Mouse (Mus musculus): ENCODE data around the gene Cldn19.
A peak's percentile ranks its signal among the peaks of the same experiment; 100 is the strongest.

Gene Cldn19

GRCm38 (mm10) chr4:119255351-119255750 lies at the start of gene Cldn19:
TSS of gene Cldn19 (plus strand) at chr4:119255414.
- no peak for DNase-seq

DNA sequence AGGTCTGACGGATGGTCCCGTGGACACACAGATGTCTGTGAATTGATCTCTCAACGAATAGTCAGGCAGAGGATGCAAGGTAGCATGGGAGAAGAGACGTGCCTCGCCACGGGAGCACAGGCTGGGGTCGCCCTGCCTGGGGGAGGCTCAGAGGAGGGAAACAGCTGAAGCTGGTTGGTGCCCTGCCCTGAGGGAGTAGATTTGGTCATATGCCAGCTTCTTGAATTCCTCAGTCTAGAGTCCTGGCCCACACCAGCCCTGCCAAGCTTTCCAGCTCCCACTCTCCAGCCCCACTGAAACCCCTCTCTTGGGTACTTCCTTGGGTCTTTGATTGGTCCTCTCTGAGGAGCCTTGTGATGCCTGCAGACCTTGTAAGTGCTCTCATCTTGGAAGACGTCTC lies 38.5 kb upstream of the Cldn19 start:
- DNase-seq: no peak

DNA sequence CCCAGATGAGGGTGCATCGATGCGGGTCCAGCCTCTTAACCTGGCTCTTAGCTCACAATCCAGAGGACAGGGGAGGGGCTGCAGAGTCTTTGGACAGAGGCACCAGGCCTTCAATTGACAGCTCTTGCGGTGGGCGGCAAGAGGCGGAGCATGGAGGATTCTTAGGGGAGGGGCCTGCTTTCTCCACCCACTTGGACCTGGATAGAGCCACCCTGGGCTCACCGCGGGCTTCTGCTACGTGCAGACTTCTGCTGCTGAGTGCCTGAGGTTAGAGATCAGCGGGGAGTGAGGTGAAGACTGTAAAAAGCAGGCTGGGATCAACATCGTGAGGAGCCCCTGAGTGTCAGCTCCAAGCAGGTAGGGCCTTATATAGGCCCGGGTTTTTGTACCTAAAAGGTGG lies 37.0 kb upstream of the Cldn19 start, which contains the start of gene Tmem269:
Gene Tmem269, minus strand, starts transcription at position 49 of the 400 bp plus-strand sequence.
- DNase-seq: no peak

- no peak for DNase-seq
Measured at GRCm38 (mm10) chr4:119223696-119224095, 31.5 kb upstream of the Cldn19 start.

DNA sequence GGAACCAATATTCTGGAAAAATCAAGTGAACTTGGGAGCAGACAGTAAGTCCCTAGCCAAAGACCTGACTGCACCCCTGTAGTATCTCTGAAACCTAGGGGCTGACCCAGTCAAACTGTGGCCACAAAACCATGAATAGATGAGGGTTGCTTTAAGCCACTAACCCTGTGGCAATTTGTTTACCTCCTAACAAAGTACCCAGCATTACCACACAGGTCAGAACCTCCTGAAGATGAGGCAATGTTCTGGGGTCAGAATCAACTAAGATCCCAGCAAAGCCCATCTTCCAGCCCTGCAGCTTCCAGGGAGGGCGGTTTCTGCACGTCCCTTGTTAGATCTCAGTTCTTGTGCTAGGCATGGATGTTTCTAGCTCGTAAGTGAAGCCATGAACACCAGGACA lies 30.7 kb upstream of the Cldn19 start:
- no peak for DNase-seq

- no peak for DNase-seq
Measured at GRCm38 (mm10) chr4:119225719-119226118, 29.5 kb upstream of the Cldn19 start.

DNA sequence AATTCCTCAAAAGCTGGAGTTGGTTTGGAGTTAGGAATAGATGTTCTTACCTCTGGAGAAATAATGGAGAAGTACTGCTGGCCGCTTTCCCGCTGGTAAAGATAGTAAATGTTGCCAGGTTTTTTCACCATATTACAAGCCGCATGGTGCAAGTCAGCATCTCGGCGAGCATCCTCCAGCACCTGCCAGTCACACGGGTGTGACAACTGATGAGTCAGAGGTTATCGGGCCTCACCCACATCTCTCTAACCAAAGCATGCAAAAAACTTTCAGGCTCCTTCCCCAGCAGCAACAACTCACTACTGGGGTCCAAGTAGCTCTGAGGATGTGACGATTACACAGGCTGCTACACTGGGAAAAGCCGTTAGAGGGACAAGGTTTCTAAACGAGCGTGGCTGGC lies 28.5 kb upstream of the Cldn19 start:
- DNase-seq: no peak

DNA sequence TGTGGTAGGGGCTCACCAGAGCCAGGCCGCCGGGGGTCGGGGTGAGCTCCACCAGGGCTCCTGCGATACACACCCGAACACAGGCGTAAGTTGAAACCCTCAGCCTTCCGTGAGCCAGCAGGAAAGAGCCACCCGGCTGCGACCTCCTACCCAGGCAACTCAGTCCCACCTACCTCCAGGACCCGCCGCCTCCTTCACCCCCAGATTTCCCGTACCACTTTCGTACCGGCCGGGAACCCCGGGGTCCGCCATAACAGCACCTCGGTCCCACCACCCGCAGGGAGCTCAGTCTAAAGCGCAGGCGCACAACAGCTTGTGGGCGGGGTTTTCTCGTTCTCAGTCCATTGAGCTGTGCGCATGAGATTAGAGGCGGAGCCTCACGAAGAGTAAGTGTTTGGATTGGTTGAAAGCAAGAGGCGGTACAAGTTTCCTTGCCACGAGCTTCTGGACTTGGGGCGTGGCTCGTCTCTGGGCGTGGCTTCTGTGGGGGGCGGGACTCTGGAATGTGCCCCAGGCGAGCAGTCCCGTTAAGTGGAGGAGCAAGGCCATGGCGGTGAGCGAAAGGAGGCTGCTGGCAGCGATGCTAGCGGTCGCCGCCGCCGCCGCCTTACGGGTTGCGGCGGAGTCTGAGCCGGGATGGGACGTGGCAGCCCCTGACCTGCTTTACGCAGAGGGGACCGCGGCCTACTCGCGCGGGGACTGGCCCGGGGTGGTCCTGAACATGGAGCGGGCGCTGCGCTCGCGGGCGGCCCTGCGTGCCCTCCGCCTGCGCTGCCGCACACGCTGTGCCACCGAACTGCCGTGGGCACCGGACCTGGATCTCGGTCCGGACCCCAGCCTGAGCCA lies 22.6 kb upstream of the Cldn19 start, which contains the start of the genes AU022252 and P3h1:
Gene AU022252, minus strand, starts transcription at position 303 of the 846 bp plus-strand sequence.
Gene P3h1, plus strand, starts transcription at position 506 of the 846 bp plus-strand sequence.
- DNase-seq: peak; percentile 98

DNA sequence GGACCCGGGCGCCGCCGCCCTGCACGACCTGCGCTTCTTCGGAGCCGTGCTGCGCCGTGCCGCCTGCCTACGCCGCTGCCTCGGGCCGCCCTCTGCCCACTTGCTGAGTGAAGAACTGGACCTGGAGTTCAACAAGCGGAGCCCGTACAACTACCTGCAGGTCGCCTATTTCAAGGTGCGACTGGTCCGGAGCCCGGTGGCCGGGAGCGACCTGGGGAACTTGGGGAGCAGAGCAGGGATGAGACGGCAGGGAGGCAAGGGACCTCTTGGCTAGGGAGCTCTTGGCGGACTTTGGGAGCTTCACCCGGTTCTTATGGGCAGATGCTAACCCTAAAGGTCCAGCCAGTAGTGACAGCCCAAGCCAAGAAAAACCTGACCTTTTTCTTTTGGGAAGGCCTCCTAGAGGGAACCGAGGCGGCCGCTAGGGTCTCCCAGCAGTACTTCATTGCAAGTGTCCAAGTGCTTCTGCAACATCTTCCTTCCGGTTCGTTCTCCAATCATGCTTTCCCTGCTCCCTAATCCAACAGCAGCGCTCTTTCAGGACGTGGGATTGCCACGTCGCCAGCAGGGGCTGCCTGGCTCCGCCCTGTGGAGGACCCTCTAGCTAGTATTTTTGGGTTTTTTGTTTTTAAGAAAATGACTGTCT lies 21.8 kb upstream of the Cldn19 start:
- DNase-seq: peak; percentile 54

- no peak for DNase-seq
Measured at GRCm38 (mm10) chr4:119234348-119234747, 20.9 kb upstream of the Cldn19 start.

DNA sequence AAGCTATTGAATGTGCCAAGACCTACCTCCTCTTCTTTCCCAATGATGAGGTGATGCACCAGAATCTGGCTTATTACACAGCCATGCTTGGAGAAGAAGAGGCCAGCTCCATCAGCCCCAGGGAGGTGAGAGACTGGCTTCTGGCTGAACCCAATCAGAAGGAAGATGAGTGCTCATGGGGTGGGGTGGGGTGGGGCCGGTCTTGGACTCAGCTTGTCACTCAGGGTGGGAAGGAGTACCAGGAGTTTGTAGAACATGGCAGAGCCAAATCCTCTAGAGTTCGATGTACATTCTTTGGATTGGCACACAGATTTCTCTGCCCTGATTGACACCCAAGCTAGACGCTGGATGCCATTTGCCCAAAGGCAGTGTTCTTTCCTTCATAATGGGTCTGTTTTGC lies 16.6 kb upstream of the Cldn19 start:
- DNase-seq: no peak

- peak; percentile 22 for DNase-seq
Measured at GRCm38 (mm10) chr4:119239181-119239682, 16.0 kb upstream of the Cldn19 start.

- peak; percentile 62 for DNase-seq
Measured at GRCm38 (mm10) chr4:119241664-119242063, 13.6 kb upstream of the Cldn19 start.

- no peak for DNase-seq
Measured at GRCm38 (mm10) chr4:119242571-119242970, 12.6 kb upstream of the Cldn19 start.

DNA sequence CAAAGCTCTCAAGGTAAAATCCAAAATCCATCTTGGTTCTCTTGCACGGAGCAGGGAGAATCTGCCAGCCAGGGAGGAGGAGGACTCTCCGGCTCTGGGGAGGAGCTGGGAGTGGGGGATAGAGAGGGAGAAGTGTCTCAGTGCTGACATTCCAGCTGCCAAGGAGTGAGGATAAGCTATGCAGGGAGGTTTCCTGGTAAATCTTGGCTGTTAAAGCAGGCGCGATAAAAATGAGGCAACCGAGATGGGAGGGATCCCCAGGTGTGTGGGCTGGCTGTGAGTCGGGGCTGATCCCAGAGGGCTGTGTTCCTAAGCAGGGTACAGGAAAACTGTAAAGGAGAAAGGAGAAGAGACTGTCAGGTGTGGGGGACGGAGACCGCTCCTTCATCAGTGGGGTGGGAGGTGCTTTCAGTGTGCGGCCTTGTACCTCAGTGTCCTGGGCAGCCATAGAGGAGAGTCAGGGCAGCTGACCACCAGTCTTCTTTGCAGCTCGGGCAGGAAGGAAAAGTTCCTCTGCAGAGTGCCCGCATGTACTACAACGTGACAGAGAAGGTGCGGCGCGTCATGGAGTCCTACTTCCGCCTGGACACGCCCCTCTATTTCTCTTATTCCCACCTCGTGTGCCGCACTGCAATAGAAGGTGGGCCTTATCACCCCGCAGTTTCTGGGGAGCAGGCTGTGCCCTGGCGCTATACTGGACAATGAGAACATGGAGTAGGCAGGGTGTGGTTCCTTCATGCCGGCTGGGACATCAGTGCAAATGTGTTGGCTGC lies 10.6 kb upstream of the Cldn19 start:
- no peak for DNase-seq

- peak; percentile 43 for DNase-seq
Measured at GRCm38 (mm10) chr4:119245556-119245955, 9.7 kb upstream of the Cldn19 start.

DNA sequence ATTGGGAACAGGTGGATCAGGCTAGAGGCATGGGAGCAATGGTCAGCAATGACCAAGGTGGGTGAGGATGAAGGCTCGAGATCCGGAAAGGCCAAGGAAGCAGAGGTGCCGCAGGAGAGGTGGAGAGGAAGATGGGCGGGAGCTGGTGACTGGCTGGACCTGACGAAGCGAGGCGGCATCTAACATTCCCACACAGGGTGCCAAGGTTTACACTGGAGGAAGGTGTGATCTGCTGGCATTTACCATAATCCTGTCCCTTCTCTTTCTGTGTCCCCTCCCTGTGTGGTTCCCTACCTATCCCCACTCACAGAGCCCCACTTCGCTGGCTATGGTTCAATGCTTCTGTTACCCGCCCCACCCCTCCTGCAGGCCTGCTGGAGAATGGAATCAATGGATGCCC lies 9.3 kb upstream of the Cldn19 start:
- DNase-seq: no peak

DNA sequence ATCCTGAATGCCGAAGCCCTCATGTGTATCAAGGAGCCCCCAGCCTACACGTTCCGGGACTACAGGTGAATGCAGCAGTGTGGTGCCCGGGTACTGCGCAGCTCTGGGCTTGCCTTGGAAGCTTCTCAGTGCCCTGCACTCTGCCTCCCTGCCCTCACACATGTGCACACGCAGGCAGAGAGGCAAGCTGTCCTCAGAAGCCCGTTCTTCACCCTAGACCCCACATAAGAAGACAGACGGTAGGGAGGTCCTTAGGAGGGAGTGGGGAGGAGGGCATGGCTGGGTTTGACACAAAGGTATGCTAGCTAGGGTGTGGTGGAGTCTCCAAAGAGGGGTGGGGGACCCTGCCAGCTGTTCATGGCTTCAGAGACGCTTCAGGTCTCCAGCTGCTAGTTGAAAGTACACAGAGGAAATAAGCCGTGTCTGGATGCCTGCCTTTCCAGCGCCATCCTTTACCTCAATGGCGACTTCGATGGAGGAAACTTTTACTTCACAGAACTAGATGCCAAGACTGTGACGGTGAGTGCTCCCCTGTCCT lies 8.5 kb upstream of the Cldn19 start:
- no peak for DNase-seq

DNA sequence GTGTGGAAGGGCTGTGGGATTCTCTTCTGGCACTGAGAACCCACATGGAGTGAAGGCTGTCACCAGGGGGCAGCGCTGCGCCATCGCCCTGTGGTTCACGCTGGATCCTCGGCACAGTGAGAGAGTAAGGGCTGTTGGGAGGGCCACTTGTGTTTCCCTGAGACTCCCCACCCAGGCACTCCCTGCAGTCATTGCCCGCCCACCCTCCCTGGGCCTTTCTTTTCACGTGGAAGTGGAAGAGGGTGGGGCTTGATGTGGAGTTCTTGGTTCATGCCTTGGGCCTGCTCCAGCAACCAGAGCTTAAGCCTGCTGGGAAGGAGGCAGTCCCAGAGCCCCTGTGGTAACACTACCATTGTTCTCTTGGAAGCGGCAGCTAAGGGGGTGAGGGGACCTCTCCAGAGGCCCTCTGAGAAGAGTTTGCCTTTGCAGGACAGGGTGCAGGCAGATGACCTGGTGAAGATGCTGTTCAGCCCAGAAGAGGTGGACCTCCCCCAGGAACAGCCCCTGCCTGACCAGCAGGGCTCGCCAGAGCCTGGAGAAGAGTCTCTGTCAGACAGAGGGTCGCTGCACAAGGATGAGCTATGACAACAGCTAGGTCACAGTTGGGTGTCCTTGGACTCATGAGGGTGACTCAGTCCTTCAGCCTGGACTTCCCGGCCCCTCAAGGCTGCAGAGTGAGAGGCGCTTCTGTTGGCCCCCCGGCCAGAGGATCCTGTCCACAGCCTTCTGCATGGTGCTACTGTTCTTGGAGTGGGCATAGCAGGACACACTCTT lies 7.6 kb upstream of the Cldn19 start:
- DNase-seq: peak; percentile 79

- DNase-seq: no peak
Measured at GRCm38 (mm10) chr4:119248407-119248965, 6.7 kb upstream of the Cldn19 start.

DNA sequence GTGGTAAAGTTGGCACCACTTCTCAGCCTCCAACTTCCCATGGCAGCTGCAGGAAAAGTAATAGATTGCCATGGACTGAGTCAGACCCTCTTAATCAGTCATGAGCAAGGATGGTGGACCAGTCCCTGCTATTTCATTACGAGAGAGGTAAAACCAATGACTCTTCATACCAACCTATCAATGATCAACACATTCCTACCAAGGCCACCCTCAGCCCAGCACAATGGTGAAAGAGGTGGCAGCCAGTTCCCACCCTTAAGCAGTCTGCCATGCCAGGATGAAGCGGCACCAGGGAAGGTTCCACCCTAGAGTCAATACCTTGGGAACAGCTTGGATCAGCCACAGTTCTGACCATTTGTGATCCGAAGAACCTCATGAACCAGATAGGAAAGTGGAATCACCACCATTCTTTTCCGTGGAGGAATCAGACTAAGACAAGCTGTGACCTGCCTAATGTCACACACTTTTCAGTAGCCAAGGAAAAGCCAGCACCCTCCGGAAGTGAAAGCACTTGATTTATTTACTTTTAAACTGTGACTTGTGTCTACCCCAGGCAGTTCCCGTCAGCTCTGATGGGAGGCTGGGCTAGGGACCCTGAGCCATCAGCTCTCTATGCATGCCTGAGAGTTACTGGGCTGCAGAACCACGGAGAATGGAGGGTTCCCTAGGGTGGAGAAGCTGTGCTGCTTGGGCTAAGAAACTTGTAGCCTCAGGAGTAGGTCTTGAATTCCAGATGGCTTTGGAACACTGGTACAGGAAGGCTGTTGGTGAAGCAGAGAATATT lies 3.0 kb upstream of the Cldn19 start:
- no peak for DNase-seq
